Mouse (Mus musculus): ENCODE results near the gene Gsdma2.

- TF ChIP-seq POLR2A (IDR thresholded peaks at IDR 0.05; ENCODE audit: borderline replicate concordance, extremely low read depth, insufficient read depth, insufficient read length, poor library complexity, severe bottlenecking) (no peak), CTCF (IDR thresholded peaks at IDR 0.05; ENCODE audit: borderline replicate concordance, extremely low read depth, insufficient read depth, insufficient read length) (no peak)
These were observed 25.8 kb upstream of the Gsdma2 start for GRCm38 (mm10) chr11:98620791-98621190.
